8 mouse cellular contexts compared by ENCODE assay signal in genomic region chr16:10925591-10926180, GRCm38 (mm10).
A peak's percentile ranks its signal among the peaks of the same experiment; 100 is the strongest.
DNase-seq lines count a peak whose midpoint lies in the region; ATAC-seq lines count a peak whose summit lies in the region.

No protein-coding gene starts in this region.

- 0 out of 2 replicates have a peak, but pooled peaks cover 4% of the 10 kb centered on the region for H3K9me3 ChIP-seq in embryonic facial prominence, embryonic 13.5 days
- H3K9me3 ChIP-seq in embryonic facial prominence, embryonic 10.5 days, result peaks cover 7% of the 10 kb centered on the region; the same call in 1 of the 2 replicates
- H3K9me3 ChIP-seq in limb, embryonic 12.5 days, result peaks cover 11% of the 10 kb centered on the region
- H3K9me3 ChIP-seq in limb, embryonic 10.5 days (replicated peaks), result no peaks in the 10 kb centered on the region

- peaks cover 8% of the 10 kb centered on the region for H3K4me1 ChIP-seq in embryonic facial prominence, embryonic 13.5 days
- peaks cover 6% of the 10 kb centered on the region; the same call in 1 of the 2 replicates for H3K4me1 ChIP-seq in embryonic facial prominence, embryonic 10.5 days
- H3K4me1 ChIP-seq in limb, embryonic 12.5 days (replicated peaks), result no peaks in the 10 kb centered on the region; the same call in 1 of the 2 replicates
- H3K4me1 ChIP-seq in limb, embryonic 10.5 days, result no peaks in the 10 kb centered on the region

- H3K36me3 ChIP-seq in embryonic facial prominence, embryonic 13.5 days, result no peaks in the 10 kb centered on the region
- H3K36me3 ChIP-seq in embryonic facial prominence, embryonic 10.5 days (replicated peaks), result no peaks in the 10 kb centered on the region
- no peaks in the 10 kb centered on the region for H3K36me3 ChIP-seq in limb, embryonic 12.5 days
- no peaks in the 10 kb centered on the region for H3K36me3 ChIP-seq in limb, embryonic 10.5 days

- no peak overlapping the region for H3K4me3 ChIP-seq in embryonic facial prominence, embryonic 13.5 days
- H3K4me3 ChIP-seq in embryonic facial prominence, embryonic 10.5 days, result no peak overlapping the region
- no peak overlapping the region for H3K4me3 ChIP-seq in limb, embryonic 12.5 days (replicated peaks)
- no peak overlapping the region for H3K4me3 ChIP-seq in limb, embryonic 10.5 days

- WGBS in embryonic facial prominence, embryonic 13.5 days, result 29% methylated on average over 7 of the region's 7 CpGs
- 53% methylated on average over 7 of the region's 7 CpGs for WGBS in embryonic facial prominence, embryonic 10.5 days
- 28% methylated on average over 7 of the region's 7 CpGs for WGBS in limb, embryonic 12.5 days
- 38% methylated on average over 7 of the region's 7 CpGs for WGBS in limb, embryonic 10.5 days

- no peak overlapping the region for H3K4me2 ChIP-seq in embryonic facial prominence, embryonic 13.5 days
- H3K4me2 ChIP-seq in limb, embryonic 12.5 days, result no peak overlapping the region

- DNase-seq in embryonic facial prominence, embryonic 10.5 days (ENCODE audit: low spot score), result no peak
- no peak for DNase-seq in limb, embryonic 10.5 days (ENCODE audit: low spot score)
- DNase-seq in brain, adult 2 months (ENCODE audit: low read depth, low spot score), result peak; percentile 26
- DNase-seq in kidney, postnatal 25 days, result peak; percentile 69 to 75
- DNase-seq in layer of hippocampus, adult 8-10 months (ENCODE audit: low spot score in 2 of 2), result no peak
- DNase-seq in thymus, postnatal 0 days (ENCODE audit: low spot score), result no peak

- H3K9ac ChIP-seq in embryonic facial prominence, embryonic 13.5 days, result peak overlapping the region; percentile 52; the same call in 1 of the 2 replicates
- H3K9ac ChIP-seq in limb, embryonic 12.5 days (replicated peaks), result no peak overlapping the region

- ATAC-seq in embryonic facial prominence, embryonic 13.5 days (ENCODE audit: insufficient number of reproducible peaks, insufficient read depth, low FRiP score, low TSS enrichment, low read depth), result no peak; the same call in 1 of the 2 replicates
- ATAC-seq in limb, embryonic 12.5 days (ENCODE audit: insufficient number of reproducible peaks, insufficient read depth, low FRiP score, low TSS enrichment, low read depth), result no peak

- H3K27me3 ChIP-seq in embryonic facial prominence, embryonic 13.5 days, result no peaks in the 10 kb centered on the region
- no peaks in the 10 kb centered on the region for H3K27me3 ChIP-seq in embryonic facial prominence, embryonic 10.5 days (replicated peaks; ENCODE audit: low read depth, poor library complexity, severe bottlenecking)
- H3K27me3 ChIP-seq in limb, embryonic 12.5 days, result no peaks in the 10 kb centered on the region
- no peaks in the 10 kb centered on the region for H3K27me3 ChIP-seq in limb, embryonic 10.5 days (ENCODE audit: low read depth, poor library complexity, severe bottlenecking)

- H3K27ac ChIP-seq in embryonic facial prominence, embryonic 13.5 days, result peak overlapping the region; percentile 39; the same call in 1 of the 2 replicates
- H3K27ac ChIP-seq in embryonic facial prominence, embryonic 10.5 days (replicated peaks), result no peak overlapping the region
- H3K27ac ChIP-seq in limb, embryonic 12.5 days, result peak overlapping the region; percentile 45; the same call in 1 of the 2 replicates
- no peak overlapping the region for H3K27ac ChIP-seq in limb, embryonic 10.5 days

Comparison
In these comparisons a context has a peak if more than half of its experiments do, and no peak if none do; other contexts are left out.
1. H3K27ac ChIP-seq: peak in embryonic facial prominence, embryonic 13.5 days (single experiment) and limb, embryonic 12.5 days (single experiment); none in embryonic facial prominence, embryonic 10.5 days (single experiment) and limb, embryonic 10.5 days (single experiment).
2. DNase-seq: peak in brain, adult 2 months (single experiment) and kidney, postnatal 25 days (2 of 2); none in embryonic facial prominence, embryonic 10.5 days (single experiment), limb, embryonic 10.5 days (single experiment), layer of hippocampus, adult 8-10 months (0 of 2) and thymus, postnatal 0 days (single experiment).